Mouse (Mus musculus) myocyte (in vitro differentiated cells): ENCODE measurements around the gene Pkn1. TPM values are rescaled to one million over a fixed set of nuclear protein-coding genes. Genes with fewer than 3 reads are reported as not detected.

Experiments
- H3K27me3 ChIP-seq: one replicate; pipeline ENCODE4 v1.6.1; 2011; ENCODE audit not compliant: control insufficient read depth, insufficient read depth, insufficient read length
- H3K36me3 ChIP-seq: one replicate; pipeline ENCODE4 v1.6.1; 2011; ENCODE audit not compliant: control insufficient read depth, insufficient read depth
- H3K4me2 ChIP-seq: one replicate; pipeline ENCODE4 v1.6.1; 2011; ENCODE audit warnings: low read depth, control low read depth
- H3K4me3 ChIP-seq: one replicate; pipeline ENCODE4 v1.5.1; 2011; ENCODE audit warnings: mild to moderate bottlenecking, control low read depth, moderate library complexity
- H3K79me2 ChIP-seq: one replicate; pipeline ENCODE4 v1.6.1; 2011; ENCODE audit not compliant: control insufficient read depth, insufficient read depth
- H3ac ChIP-seq: one replicate; pipeline ENCODE4 v1.6.1; 2011; ENCODE audit not compliant: control insufficient read depth, insufficient read length
- CEBPB ChIP-seq: IDR thresholded peaks from 2 replicates; pipeline ENCODE4 v1.6.1; 2011; ENCODE audit warnings: mild to moderate bottlenecking, moderate library complexity; ENCODE audit not compliant: poor library complexity, insufficient read depth, severe bottlenecking
- E2F4 ChIP-seq: IDR thresholded peaks from one replicate; pipeline ENCODE4 v1.6.1; 2011; ENCODE audit warnings: mild to moderate bottlenecking, control low read depth, moderate library complexity; ENCODE audit not compliant: insufficient read depth
- MAX ChIP-seq: IDR thresholded peaks from one replicate; pipeline ENCODE4 v1.6.1; 2011; ENCODE audit warnings: low read depth, mild to moderate bottlenecking, control low read depth
- MYOD1 ChIP-seq, 3 experiments: IDR thresholded peaks; one replicate each; pipeline ENCODE4 v1.6.1; 2011; ENCODE audit warnings: control low read depth in 2 of 3, low read depth in 2 of 3, mild to moderate bottlenecking in 2 of 3, moderate library complexity in 1 of 3; ENCODE audit not compliant: insufficient read length in 2 of 3, control insufficient read depth in 1 of 3
- MYOG ChIP-seq, 3 experiments: IDR thresholded peaks; one replicate each; pipeline ENCODE4 v1.6.1; 2011; ENCODE audit warnings: control low read depth in 2 of 3, low read depth in 2 of 3, mild to moderate bottlenecking in 2 of 3; ENCODE audit not compliant: insufficient read length in 2 of 3, control insufficient read depth in 1 of 3, insufficient read depth in 1 of 3
- POLR2A ChIP-seq: IDR thresholded peaks from one replicate; pipeline ENCODE4 v1.6.1; 2011; ENCODE audit warnings: low read depth, mild to moderate bottlenecking, control low read depth, moderate library complexity; ENCODE audit not compliant: insufficient read length
- POLR2AphosphoS2 ChIP-seq: IDR thresholded peaks from one replicate; pipeline ENCODE4 v1.6.1; 2011; ENCODE audit warnings: low read depth, control low read depth; ENCODE audit not compliant: insufficient read length
- REST ChIP-seq: IDR thresholded peaks from one replicate; pipeline ENCODE4 v1.6.1; 2011; ENCODE audit warnings: mild to moderate bottlenecking, control low read depth, moderate library complexity; ENCODE audit not compliant: insufficient read depth, insufficient read length
- SRF ChIP-seq: IDR thresholded peaks from one replicate; pipeline ENCODE4 v1.6.1; 2011; ENCODE audit warnings: low read depth; ENCODE audit not compliant: control insufficient read depth, insufficient read length
- TCF12 ChIP-seq: IDR thresholded peaks from one replicate; pipeline ENCODE4 v1.6.1; 2011; ENCODE audit warnings: mild to moderate bottlenecking, control low read depth; ENCODE audit not compliant: poor library complexity, insufficient read depth, severe bottlenecking
- TCF3 ChIP-seq: IDR thresholded peaks from one replicate; pipeline ENCODE4 v1.6.1; 2011; ENCODE audit warnings: low read depth, control low read depth; ENCODE audit not compliant: insufficient read length
- USF1 ChIP-seq: IDR thresholded peaks from one replicate; pipeline ENCODE4 v1.6.1; 2011; ENCODE audit warnings: low read depth, mild to moderate bottlenecking, control low read depth, moderate library complexity
- polyA plus RNA-seq: library from polyadenylated mRNA; unstranded; fragments of >200 nt; fragmentation: generic; extraction: Trizol; gene quantifications from one replicate; pipeline ENCODE4 v1.2.1, GENCODE M21; 2012; ENCODE audit warnings: missing spikeins

The Pkn1 gene
- polyA plus RNA-seq, 1 experiment, result 34.1 TPM

DNA sequence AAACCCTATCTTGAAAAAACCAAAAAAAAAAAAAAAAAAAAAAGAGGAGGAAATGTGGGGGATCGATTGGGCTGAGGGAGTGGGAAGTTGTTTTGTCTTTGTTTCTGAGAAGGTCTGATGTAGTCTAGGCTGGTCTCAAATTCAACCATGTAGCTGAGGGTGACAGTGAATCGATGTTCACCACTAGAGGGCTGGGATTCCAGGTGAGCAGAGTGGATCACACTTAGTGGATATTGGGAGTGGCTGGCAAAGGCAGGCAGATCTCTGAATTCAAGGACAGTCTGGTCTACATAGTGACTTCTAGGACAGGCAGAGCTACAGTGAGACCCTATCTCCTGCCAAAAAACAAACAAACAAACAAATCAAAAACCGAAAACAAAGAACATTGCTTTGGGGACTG lies 74.2 kb downstream of the Pkn1 start:
- no peaks in the 10 kb centered on the region for H3K36me3 ChIP-seq
- no peaks in the 10 kb centered on the region for H3K27me3 ChIP-seq
- H3ac ChIP-seq, result no peak overlapping the region
- TF ChIP-seq USF1, result no peak
- no peak for TF ChIP-seq POLR2A
- no peak for TF ChIP-seq REST
- no peak for TF ChIP-seq MYOG (IDR thresholded peaks at IDR 0.05; ENCODE audit: control insufficient read depth in 1 of 3, insufficient read depth in 1 of 3, insufficient read length in 2 of 3, low read depth in 2 of 3)
- no peak for TF ChIP-seq POLR2AphosphoS2
- TF ChIP-seq CEBPB, result no peak
- no peak for TF ChIP-seq E2F4
- TF ChIP-seq MAX, result no peak
- no peak for TF ChIP-seq SRF
- no peak for TF ChIP-seq TCF3
- no peak for TF ChIP-seq MYOD1 (IDR thresholded peaks at IDR 0.05; ENCODE audit: control insufficient read depth in 1 of 3, insufficient read length in 2 of 3, low read depth in 2 of 3)
- TF ChIP-seq TCF12, result no peak
- no peaks in the 10 kb centered on the region for H3K79me2 ChIP-seq
- H3K4me2 ChIP-seq, result no peak overlapping the region
- H3K4me3 ChIP-seq, result no peak overlapping the region

GRCm38 (mm10) chr8:83623549-83623948 lies 75.4 kb downstream of the Pkn1 start:
- Histone ChIP-seq H3K79me2 (no peaks in the 10 kb centered on the region), H3K4me2 (no peak overlapping the region), H3K4me3 (no peak overlapping the region), H3ac (no peak overlapping the region), H3K27me3 (no peaks in the 10 kb centered on the region), H3K36me3 (no peaks in the 10 kb centered on the region)
- no peak for TF ChIP-seq SRF
- TF ChIP-seq POLR2A, result no peak
- no peak for TF ChIP-seq MYOG (IDR thresholded peaks at IDR 0.05; ENCODE audit: control insufficient read depth in 1 of 3, insufficient read depth in 1 of 3, insufficient read length in 2 of 3, low read depth in 2 of 3)
- TF ChIP-seq REST, result no peak
- no peak for TF ChIP-seq CEBPB
- no peak for TF ChIP-seq TCF12
- no peak for TF ChIP-seq MAX
- TF ChIP-seq TCF3, result no peak
- no peak for TF ChIP-seq E2F4
- no peak for TF ChIP-seq USF1
- TF ChIP-seq MYOD1 (IDR thresholded peaks at IDR 0.05; ENCODE audit: control insufficient read depth in 1 of 3, insufficient read length in 2 of 3, low read depth in 2 of 3), result no peak

- no peak for TF ChIP-seq POLR2A
- TF ChIP-seq E2F4, result no peak
- no peak for TF ChIP-seq CEBPB
- TF ChIP-seq MYOG (IDR thresholded peaks at IDR 0.05; ENCODE audit: control insufficient read depth in 1 of 3, insufficient read depth in 1 of 3, insufficient read length in 2 of 3, low read depth in 2 of 3), result no peak
- no peak for TF ChIP-seq USF1
- TF ChIP-seq REST, result no peak
- TF ChIP-seq POLR2AphosphoS2, result no peak
- TF ChIP-seq MAX, result no peak
- TF ChIP-seq TCF3, result no peak
- no peak for TF ChIP-seq MYOD1 (IDR thresholded peaks at IDR 0.05; ENCODE audit: control insufficient read depth in 1 of 3, insufficient read length in 2 of 3, low read depth in 2 of 3)
- no peak for TF ChIP-seq TCF12
- TF ChIP-seq SRF, result no peak
- Histone ChIP-seq H3ac (no peak overlapping the region), H3K4me2 (peak overlapping the region; percentile 90), H3K4me3 (no peak overlapping the region), H3K36me3 (no peaks in the 10 kb centered on the region), H3K27me3 (no peaks in the 10 kb centered on the region), H3K79me2 (no peaks in the 10 kb centered on the region)
These were observed 76.5 kb downstream of the Pkn1 start for GRCm38 (mm10) chr8:83622389-83622989.

DNA sequence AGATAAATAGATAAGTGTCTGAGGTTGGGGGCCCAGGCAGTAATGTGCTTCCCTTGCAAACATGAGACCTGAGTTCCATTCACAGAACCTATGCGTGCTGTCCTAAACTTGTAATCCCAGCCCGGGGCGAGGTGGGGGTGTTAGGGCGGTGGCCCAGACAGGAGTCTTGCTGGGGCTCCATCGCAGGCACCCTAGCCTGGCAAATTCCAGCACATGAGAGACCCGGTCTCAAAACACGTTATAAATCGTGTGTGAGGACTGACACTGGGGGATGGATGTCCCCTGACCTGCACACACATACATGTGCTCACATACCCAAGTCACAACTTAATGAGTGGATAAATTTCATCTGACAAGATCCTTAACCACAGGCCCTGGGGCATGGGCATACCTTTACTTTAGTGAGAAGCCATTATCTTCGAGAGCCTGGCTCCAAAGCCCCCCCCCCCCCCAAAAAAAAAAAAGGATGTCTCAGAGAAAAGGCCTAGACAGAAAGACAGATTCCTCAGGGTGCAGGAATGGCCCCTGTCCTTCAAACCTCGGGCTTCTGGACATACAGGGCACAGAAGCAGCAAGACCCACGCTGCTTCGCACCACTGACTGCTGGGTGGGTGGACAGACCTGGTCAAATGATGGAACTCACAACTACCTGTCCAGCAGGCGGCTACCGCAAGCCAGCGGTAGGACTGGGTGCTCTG lies 77.1 kb downstream of the Pkn1 start:
- TF ChIP-seq TCF3, result no peak
- no peak for TF ChIP-seq SRF
- no peak for TF ChIP-seq CEBPB
- TF ChIP-seq REST, result no peak
- TF ChIP-seq MYOD1 (IDR thresholded peaks at IDR 0.05; ENCODE audit: control insufficient read depth in 1 of 3, insufficient read length in 2 of 3, low read depth in 2 of 3), result no peak
- TF ChIP-seq POLR2A, result no peak
- TF ChIP-seq POLR2AphosphoS2, result no peak
- no peak for TF ChIP-seq E2F4
- TF ChIP-seq TCF12, result no peak
- TF ChIP-seq MYOG (IDR thresholded peaks at IDR 0.05; ENCODE audit: control insufficient read depth in 1 of 3, insufficient read depth in 1 of 3, insufficient read length in 2 of 3, low read depth in 2 of 3), result no peak
- no peak for TF ChIP-seq MAX
- no peak for TF ChIP-seq USF1
- H3K36me3 ChIP-seq, result no peaks in the 10 kb centered on the region
- no peaks in the 10 kb centered on the region for H3K27me3 ChIP-seq
- H3K4me2 ChIP-seq, result peak overlapping the region; percentile 90
- no peak overlapping the region for H3ac ChIP-seq
- no peaks in the 10 kb centered on the region for H3K79me2 ChIP-seq
- no peak overlapping the region for H3K4me3 ChIP-seq
